10 mouse cellular contexts compared by ENCODE assay signal in the genomic region with DNA sequence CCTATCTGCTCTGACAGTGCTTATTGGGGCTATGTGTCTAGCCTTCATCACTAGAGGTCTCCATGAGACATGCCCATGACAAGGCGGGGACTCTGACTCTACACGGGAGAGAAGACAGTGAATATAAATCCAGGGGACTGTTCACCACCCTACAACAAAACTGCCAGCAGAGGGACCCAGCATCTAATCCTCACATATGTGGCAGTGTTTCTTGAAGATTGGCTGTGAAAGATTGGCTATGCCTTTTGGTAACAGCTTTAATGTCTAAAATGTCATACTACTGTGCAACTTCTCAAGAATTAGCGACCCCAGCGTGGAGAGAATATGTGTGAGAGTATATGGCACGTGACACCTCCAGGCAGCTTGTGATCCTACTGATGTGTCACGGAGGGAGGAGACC.
DNase-seq lines count a peak whose midpoint lies in the region; ATAC-seq and TF ChIP-seq lines count a peak whose summit lies in the region.
"Had no signal": no experiment of that assay in that cellular context is flagged by ENCODE, and none has a peak within 500 bp of the region (broad histone marks: within the 10 kb centered on the region; RNA-seq: fewer than 3 reads in every experiment).

No protein-coding gene starts in this region.

- no peaks in the 10 kb centered on the region for H3K36me3 ChIP-seq in lung, postnatal 0 days (ENCODE audit: insufficient read depth, low read length)

- TF ChIP-seq EP300 in lung, postnatal 0 days (IDR thresholded peaks at IDR 0.05), result no peak

- 63% methylated on average over 6 of the region's 6 CpGs for WGBS in cerebellum, adult 2 months
- 58% methylated on average over 6 of the region's 6 CpGs for WGBS in lung, postnatal 0 days

- ATAC-seq in lung, postnatal 0 days, result peak; percentile 17; the same call in 1 of the 2 replicates

- TF ChIP-seq CTCF in cerebellum, adult 2 months (IDR thresholded peaks at IDR 0.05; ENCODE audit: borderline replicate concordance, insufficient read depth, low read depth, low read length), result no peak
- peak; percentile 44 for TF ChIP-seq CTCF in left cerebral cortex, adult 2 months (IDR thresholded peaks at IDR 0.05)
- peak; percentile 61 for TF ChIP-seq CTCF in lung, postnatal 0 days (IDR thresholded peaks at IDR 0.05)

- intact Hi-C loops in left cerebral cortex, adult 2 months (cut with DNase I), result loop anchor here (5.0 kb wide), 1 partner anchor 219 kb away; no protein-coding TSS in a partner anchor

- no peak overlapping the region for H3K4me2 ChIP-seq in lung, postnatal 0 days (replicated peaks; ENCODE audit: low read depth, low read length)

- H3K27ac ChIP-seq in cerebellum, adult 2 months (ENCODE audit: insufficient read depth, low read length), result no peak overlapping the region
- no peak overlapping the region for H3K27ac ChIP-seq in left cerebral cortex, adult 2 months
- H3K27ac ChIP-seq in lung, postnatal 0 days (ENCODE audit: low read length), result no peak overlapping the region

- H3K4me3 ChIP-seq in cerebellum, adult 2 months (replicated peaks; ENCODE audit: insufficient read depth, low read depth, low read length), result no peak overlapping the region
- H3K4me3 ChIP-seq in left cerebral cortex, adult 2 months, result no peak overlapping the region
- no peak overlapping the region for H3K4me3 ChIP-seq in lung, postnatal 0 days (ENCODE audit: low read depth, low read length)
- H3K4me3 ChIP-seq: megakaryocyte, embryonic 14.5 days had no signal

- no peak overlapping the region for H3K9ac ChIP-seq in lung, postnatal 0 days (replicated peaks; ENCODE audit: low read depth)

- DNase-seq in cerebellum, postnatal 10 days, result peak; percentile 36 to 45
- no peak for DNase-seq in cerebellum, adult 2 months
- DNase-seq in left cerebral cortex, adult 2 months (ENCODE audit: extremely low spot score in 1 of 2, low spot score in 2 of 2), result no peak
- no peak for DNase-seq in left cerebral cortex, adult 8-10 months (ENCODE audit: low spot score in 2 of 2)
- peak; percentile 12 for DNase-seq in adrenal gland, postnatal 25 days
- peak; percentile 34 for DNase-seq in lung, postnatal 0 days (ENCODE audit: low spot score)
- no peak for DNase-seq in c-Kit-positive CD71-positive TER-119-positive erythroid progenitor cells, embryonic 14.5 days (ENCODE audit: low spot score)
- no peak for DNase-seq in yolk sac, embryonic 10.5 days (ENCODE audit: low spot score)
- DNase-seq: cerebellum, postnatal 36 days had no signal

- H3K27me3 ChIP-seq in cerebellum, adult 2 months (ENCODE audit: control insufficient read depth, insufficient read depth, low read length), result no peaks in the 10 kb centered on the region; the same call in 1 of the 2 replicates
- H3K27me3 ChIP-seq in lung, postnatal 0 days (replicated peaks; ENCODE audit: insufficient read depth, low read length), result no peaks in the 10 kb centered on the region

- no peaks in the 10 kb centered on the region for H3K9me3 ChIP-seq in lung, postnatal 0 days (ENCODE audit: low read length)

- no peak for TF ChIP-seq POLR2A in cerebellum, adult 2 months (IDR thresholded peaks at IDR 0.05; ENCODE audit: borderline replicate concordance, insufficient read depth, low read length)

- H3K4me1 ChIP-seq in cerebellum, adult 2 months (ENCODE audit: control insufficient read depth, insufficient read depth, low read length), result no peaks in the 10 kb centered on the region
- no peaks in the 10 kb centered on the region for H3K4me1 ChIP-seq in lung, postnatal 0 days (ENCODE audit: insufficient read depth, low read depth, low read length)

Comparison
In these comparisons a context has a peak if more than half of its experiments do, and no peak if none do; other contexts are left out.
1. DNase-seq: peak in cerebellum, postnatal 10 days (2 of 2), adrenal gland, postnatal 25 days (single experiment) and lung, postnatal 0 days (single experiment); none in cerebellum, adult 2 months (0 of 2), left cerebral cortex, adult 2 months (0 of 2), left cerebral cortex, adult 8-10 months (0 of 2), c-Kit-positive CD71-positive TER-119-positive erythroid progenitor cells, embryonic 14.5 days (single experiment) and yolk sac, embryonic 10.5 days (single experiment).